Mouse (Mus musculus): ENCODE data around the gene Timp2. TPM values are rescaled to one million over a fixed set of nuclear protein-coding genes. Genes with fewer than 3 reads are reported as not detected.
"Not testable (repeated sequence)": the region's sequence is repeated elsewhere in the genome, so short reads cannot be mapped to it uniquely, and the experiment has no call there.

The Timp2 gene
- polyA plus RNA-seq, 1 experiment from 2014 or later, result 36.3 TPM

GRCm38 (mm10) chr11:118379251-118380009 lies 23.9 kb upstream of the Timp2 start:
- Histone ChIP-seq H3K27ac (peak overlapping the region; percentile 53), H3K9me3 (no peaks in the 10 kb centered on the region), H3K36me3 (no peaks in the 10 kb centered on the region), H3K4me1 (replicated peaks) (peaks cover 16% of the 10 kb centered on the region), H3K27me3 (ENCODE audit: insufficient read depth, poor library complexity, severe bottlenecking) (no peaks in the 10 kb centered on the region), H3K4me3 (no peak overlapping the region)
- WGBS, result 41% methylated on average over 11 of the region's 11 CpGs
- peak; percentile 82 for DNase-seq (ENCODE audit: low spot score)

- no peaks in the 10 kb centered on the region for H3K9me3 ChIP-seq
- DNase-seq (ENCODE audit: low spot score), result no peak
- no peaks in the 10 kb centered on the region for H3K27me3 ChIP-seq (ENCODE audit: insufficient read depth, poor library complexity, severe bottlenecking)
- H3K27ac ChIP-seq, result no peak overlapping the region
- no peaks in the 10 kb centered on the region for H3K36me3 ChIP-seq
- WGBS, result 86% methylated on average over 6 of the region's 6 CpGs
- H3K4me3 ChIP-seq, result no peak overlapping the region
- H3K4me1 ChIP-seq (replicated peaks), result peaks cover 20% of the 10 kb centered on the region
Measured at GRCm38 (mm10) chr11:118378656-118379055, 23.1 kb upstream of the Timp2 start.

- peaks cover 20% of the 10 kb centered on the region for H3K4me1 ChIP-seq (replicated peaks)
- not testable (repeated sequence) for H3K9me3 ChIP-seq; H3K27ac ChIP-seq; H3K36me3 ChIP-seq; DNase-seq (ENCODE audit: low spot score); H3K27me3 ChIP-seq (ENCODE audit: insufficient read depth, poor library complexity, severe bottlenecking); H3K4me3 ChIP-seq
Measured at GRCm38 (mm10) chr11:118376323-118376722, 20.8 kb upstream of the Timp2 start.

- no peak for DNase-seq (ENCODE audit: low spot score)
- H3K4me1 ChIP-seq (replicated peaks), result peaks cover 20% of the 10 kb centered on the region
- WGBS, result 82% methylated on average over 5 of the region's 5 CpGs
Measured at GRCm38 (mm10) chr11:118375881-118376280, 20.3 kb upstream of the Timp2 start.

GRCm38 (mm10) chr11:118375461-118375860 lies 19.9 kb upstream of the Timp2 start:
- Histone ChIP-seq H3K4me1 (replicated peaks) (peaks cover 20% of the 10 kb centered on the region), H3K27ac (no peak overlapping the region), H3K9me3 (no peaks in the 10 kb centered on the region), H3K4me3 (no peak overlapping the region), H3K36me3 (no peaks in the 10 kb centered on the region), H3K27me3 (ENCODE audit: insufficient read depth, poor library complexity, severe bottlenecking) (no peaks in the 10 kb centered on the region)
- 86% methylated on average over 8 of the region's 8 CpGs for WGBS
- DNase-seq (ENCODE audit: low spot score), result no peak

More at GRCm38 (mm10) chr11:118375881-118376280, 20.3 kb upstream of the Timp2 start:
- Histone ChIP-seq H3K36me3 (no peaks in the 10 kb centered on the region), H3K9me3 (no peaks in the 10 kb centered on the region), H3K27ac (no peak overlapping the region), H3K4me3 (no peak overlapping the region), H3K27me3 (ENCODE audit: insufficient read depth, poor library complexity, severe bottlenecking) (no peaks in the 10 kb centered on the region)

DNA sequence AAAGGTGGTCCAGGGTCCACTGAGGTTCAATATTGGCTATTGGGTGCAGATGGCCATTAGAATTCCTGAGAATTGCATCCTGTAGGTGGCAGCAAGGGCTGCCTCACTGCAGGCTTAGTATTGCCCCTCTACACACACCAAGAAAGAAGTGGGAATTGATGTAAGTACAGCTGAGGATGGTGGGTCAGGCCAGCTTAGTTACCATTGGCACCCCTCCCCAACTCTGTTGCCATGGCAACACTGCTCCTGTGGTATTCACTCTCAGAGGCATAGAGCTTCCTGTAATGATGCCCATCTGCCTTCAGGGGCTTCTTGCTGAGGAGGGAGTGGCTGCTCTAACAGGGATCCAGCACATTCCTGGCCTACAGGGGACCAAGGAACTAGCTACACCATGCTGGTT lies 19.5 kb upstream of the Timp2 start:
- no peak overlapping the region for H3K4me3 ChIP-seq
- DNase-seq (ENCODE audit: low spot score), result no peak
- no peaks in the 10 kb centered on the region for H3K9me3 ChIP-seq
- no peaks in the 10 kb centered on the region for H3K36me3 ChIP-seq
- no peak overlapping the region for H3K27ac ChIP-seq
- peaks cover 20% of the 10 kb centered on the region for H3K4me1 ChIP-seq (replicated peaks)
- no peaks in the 10 kb centered on the region for H3K27me3 ChIP-seq (ENCODE audit: insufficient read depth, poor library complexity, severe bottlenecking)

DNA sequence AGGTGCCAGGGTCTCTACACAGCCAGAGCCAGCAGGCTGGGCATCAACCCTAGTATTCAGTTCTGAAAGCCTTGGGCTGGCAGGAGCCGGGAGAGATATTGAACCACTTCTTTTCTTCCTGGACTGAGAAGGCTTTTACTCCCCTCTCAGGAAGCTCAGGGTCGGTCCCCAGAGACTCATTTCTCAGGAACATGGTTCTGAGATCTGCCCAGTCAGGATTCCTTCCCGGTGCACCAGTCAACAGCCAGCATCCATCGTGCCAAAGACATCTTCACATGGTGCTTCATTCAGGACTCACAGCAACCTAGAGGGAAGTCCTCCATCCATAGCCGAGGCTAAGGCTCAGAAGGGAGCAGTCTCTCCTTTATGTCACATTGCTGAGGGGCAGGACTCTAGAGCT lies 19.0 kb upstream of the Timp2 start:
- no peak overlapping the region for H3K4me3 ChIP-seq
- no peaks in the 10 kb centered on the region for H3K27me3 ChIP-seq (ENCODE audit: insufficient read depth, poor library complexity, severe bottlenecking)
- H3K36me3 ChIP-seq, result no peaks in the 10 kb centered on the region
- H3K9me3 ChIP-seq, result no peaks in the 10 kb centered on the region
- peaks cover 19% of the 10 kb centered on the region for H3K4me1 ChIP-seq (replicated peaks)
- no peak for DNase-seq (ENCODE audit: low spot score)
- H3K27ac ChIP-seq, result no peak overlapping the region
- WGBS, result 66% methylated on average over 5 of the region's 5 CpGs

DNA sequence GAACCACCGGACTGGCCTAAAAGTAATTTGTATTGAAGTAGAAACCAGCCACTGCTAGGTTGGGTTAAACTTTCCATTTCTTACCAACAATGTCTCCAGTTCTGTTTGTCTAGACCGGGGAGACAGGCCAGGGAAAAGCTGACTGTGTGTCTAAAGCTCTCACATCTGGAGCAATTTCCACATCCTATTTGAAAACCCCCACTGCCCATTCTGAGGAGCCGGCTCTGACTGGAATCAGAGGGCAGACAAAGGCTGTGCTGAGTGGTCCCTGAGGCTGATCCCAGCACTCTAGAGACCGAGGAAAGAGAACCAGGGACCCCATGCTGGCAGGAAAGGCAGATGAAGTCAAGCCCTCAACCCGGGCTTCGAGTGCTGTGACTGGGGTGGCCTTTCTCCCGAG lies 17.1 kb upstream of the Timp2 start:
- no peaks in the 10 kb centered on the region for H3K36me3 ChIP-seq
- H3K27ac ChIP-seq, result 0 out of 2 replicates have a peak overlapping the region, but pooled peaks have one; percentile 24
- WGBS, result 60% methylated on average over 7 of the region's 7 CpGs
- H3K4me1 ChIP-seq (replicated peaks), result peaks cover 13% of the 10 kb centered on the region; the same call in 1 of the 2 replicates
- H3K9me3 ChIP-seq, result no peaks in the 10 kb centered on the region
- H3K4me3 ChIP-seq, result no peak overlapping the region
- no peaks in the 10 kb centered on the region for H3K27me3 ChIP-seq (ENCODE audit: insufficient read depth, poor library complexity, severe bottlenecking)
- no peak for DNase-seq (ENCODE audit: low spot score)

- H3K27ac ChIP-seq, result no peak overlapping the region
Measured at GRCm38 (mm10) chr11:118371876-118372275, 16.3 kb upstream of the Timp2 start.

GRCm38 (mm10) chr11:118369657-118370056 lies 14.1 kb upstream of the Timp2 start:
- Histone ChIP-seq H3K9me3 (no peaks in the 10 kb centered on the region), H3K4me1 (replicated peaks) (peaks cover 22% of the 10 kb centered on the region), H3K4me3 (no peak overlapping the region), H3K36me3 (no peaks in the 10 kb centered on the region), H3K27me3 (ENCODE audit: insufficient read depth, poor library complexity, severe bottlenecking) (no peaks in the 10 kb centered on the region), H3K27ac (no peak overlapping the region)
- 80% methylated on average over 8 of the region's 8 CpGs for WGBS
- DNase-seq (ENCODE audit: low spot score), result no peak

More at GRCm38 (mm10) chr11:118371876-118372275, 16.3 kb upstream of the Timp2 start:
- no peak overlapping the region for H3K4me3 ChIP-seq
- 87% methylated on average over 7 of the region's 7 CpGs for WGBS
- H3K4me1 ChIP-seq (replicated peaks), result peaks cover 13% of the 10 kb centered on the region; the same call in 1 of the 2 replicates
- no peak for DNase-seq (ENCODE audit: low spot score)
- H3K9me3 ChIP-seq, result no peaks in the 10 kb centered on the region
- no peaks in the 10 kb centered on the region for H3K27me3 ChIP-seq (ENCODE audit: insufficient read depth, poor library complexity, severe bottlenecking)
- H3K36me3 ChIP-seq, result no peaks in the 10 kb centered on the region

GRCm38 (mm10) chr11:118369251-118369650 lies 13.7 kb upstream of the Timp2 start:
- peaks cover under 1% of the 10 kb centered on the region; the same call in 1 of the 2 replicates for H3K27me3 ChIP-seq (ENCODE audit: insufficient read depth, poor library complexity, severe bottlenecking)
- no peaks in the 10 kb centered on the region for H3K9me3 ChIP-seq
- H3K4me1 ChIP-seq (replicated peaks), result peaks cover 18% of the 10 kb centered on the region
- no peak overlapping the region for H3K27ac ChIP-seq
- H3K36me3 ChIP-seq, result no peaks in the 10 kb centered on the region
- WGBS, result 87% methylated on average over 5 of the region's 5 CpGs
- H3K4me3 ChIP-seq, result no peak overlapping the region
- no peak for DNase-seq (ENCODE audit: low spot score)

- Histone ChIP-seq H3K27ac (no peak overlapping the region), H3K27me3 (ENCODE audit: insufficient read depth, poor library complexity, severe bottlenecking) (peaks cover 4% of the 10 kb centered on the region; the same call in 1 of the 2 replicates), H3K4me3 (no peak overlapping the region), H3K36me3 (no peaks in the 10 kb centered on the region), H3K9me3 (no peaks in the 10 kb centered on the region), H3K4me1 (replicated peaks) (peaks cover 25% of the 10 kb centered on the region)
- 66% methylated on average over 3 of the region's 3 CpGs for WGBS
- DNase-seq (ENCODE audit: low spot score), result no peak
Measured at GRCm38 (mm10) chr11:118368330-118368729, 12.8 kb upstream of the Timp2 start.

- H3K27ac ChIP-seq, result 0 out of 2 replicates have a peak overlapping the region, but pooled peaks have one; percentile 6
- no peaks in the 10 kb centered on the region for H3K36me3 ChIP-seq
- 79% methylated on average over 8 of the region's 8 CpGs for WGBS
- peaks cover 9% of the 10 kb centered on the region; the same call in 1 of the 2 replicates for H3K27me3 ChIP-seq (ENCODE audit: insufficient read depth, poor library complexity, severe bottlenecking)
- H3K4me1 ChIP-seq (replicated peaks), result peaks cover 42% of the 10 kb centered on the region
- no peaks in the 10 kb centered on the region for H3K9me3 ChIP-seq
- H3K4me3 ChIP-seq, result no peak overlapping the region
- no peak for DNase-seq (ENCODE audit: low spot score)
Measured at GRCm38 (mm10) chr11:118366559-118366958, 11.0 kb upstream of the Timp2 start.
